Mouse (Mus musculus) megakaryocyte, embryonic 14.5 days (primary cell): ENCODE results near the gene R3hdm2.

Experiments used
- FLI1 ChIP-seq: IDR thresholded peaks from 2 replicates; pipeline ENCODE4 v1.6.1; 2012; ENCODE audit warnings: low read length, inconsistent platforms, mixed read lengths
- GATA1 ChIP-seq: IDR thresholded peaks from 3 replicates; pipeline ENCODE4 v1.6.1; 2012; ENCODE audit warnings: mixed read lengths, low read length, inconsistent platforms, borderline replicate concordance

DNA sequence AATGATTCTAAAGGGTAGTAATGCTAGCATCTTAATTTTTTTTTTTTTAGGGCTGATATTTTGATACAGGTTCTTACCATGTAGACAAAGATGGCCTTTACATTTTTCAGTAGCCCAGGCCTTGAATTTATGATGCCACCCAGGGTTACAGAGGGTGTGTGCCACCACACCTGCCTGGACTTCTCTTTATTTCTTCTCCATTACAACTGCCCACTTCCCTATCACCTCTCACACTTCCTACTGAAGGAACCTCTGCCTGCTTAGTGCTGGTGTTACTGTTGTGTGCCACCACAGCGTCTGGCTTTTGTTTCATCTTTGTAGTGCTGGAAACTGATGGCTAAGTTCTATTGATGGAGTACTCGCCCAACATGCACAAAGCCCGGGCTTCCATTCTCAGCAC is 19.4 kb upstream of the R3hdm2 start:
- TF ChIP-seq GATA1, result no peak
- no peak for TF ChIP-seq FLI1
